Mouse (Mus musculus): ENCODE results near the gene Enox1. TPM values are rescaled to one million over a fixed set of nuclear protein-coding genes. Genes with fewer than 3 reads are reported as not detected.

Gene Enox1
- polyA plus RNA-seq, 1 experiment: 34.9 TPM

DNA sequence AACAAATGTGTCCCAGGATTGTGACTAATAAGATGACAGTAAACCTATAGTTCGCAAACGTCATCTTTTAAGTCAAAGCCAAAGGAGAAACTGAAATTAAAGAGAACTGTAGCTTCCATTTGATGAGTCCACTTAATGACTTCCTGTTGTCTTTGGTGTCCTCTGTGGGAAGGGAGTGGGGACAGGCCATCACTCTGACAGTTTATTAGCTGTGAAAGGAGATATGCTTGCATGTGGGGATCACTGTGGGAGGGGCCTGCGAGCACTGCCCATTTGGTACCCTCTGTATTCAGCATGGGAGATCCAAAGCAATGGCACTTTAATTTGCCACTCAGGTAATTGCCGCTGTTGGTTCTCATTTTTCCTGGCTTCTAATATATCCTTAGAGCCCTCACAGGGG, 122.6 kb downstream of the Enox1 start:
- TF ChIP-seq CTCF (IDR thresholded peaks at IDR 0.05; ENCODE audit: borderline replicate concordance, extremely low read depth, insufficient read depth, insufficient read length): no peak
- TF ChIP-seq POLR2A (IDR thresholded peaks at IDR 0.05; ENCODE audit: borderline replicate concordance, extremely low read depth, insufficient read depth, insufficient read length, poor library complexity, severe bottlenecking): no peak
- no peak for DNase-seq (ENCODE audit: low read depth)

DNA sequence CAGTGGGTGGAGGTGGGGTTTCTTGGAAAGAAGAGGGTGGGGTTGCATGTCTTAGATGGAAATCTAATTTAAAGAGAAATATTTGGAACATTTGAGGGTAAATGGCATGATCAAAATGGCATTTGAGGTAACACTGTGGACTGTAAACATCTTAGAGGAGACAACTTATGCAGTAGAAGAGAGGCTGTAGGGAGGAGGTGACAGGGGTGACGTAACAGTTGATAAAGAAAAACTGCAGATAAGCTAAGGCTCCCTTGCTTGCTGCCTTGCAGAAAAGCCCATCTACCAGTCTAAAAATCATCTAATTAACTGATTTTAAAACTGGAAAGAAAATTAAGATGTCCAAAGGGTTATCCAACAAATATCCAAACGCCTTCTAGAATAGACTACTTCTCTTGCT, 123.9 kb downstream of the Enox1 start:
- TF ChIP-seq POLR2A (IDR thresholded peaks at IDR 0.05; ENCODE audit: borderline replicate concordance, extremely low read depth, insufficient read depth, insufficient read length, poor library complexity, severe bottlenecking): no peak
- no peak for TF ChIP-seq CTCF (IDR thresholded peaks at IDR 0.05; ENCODE audit: borderline replicate concordance, extremely low read depth, insufficient read depth, insufficient read length)
- DNase-seq (ENCODE audit: low read depth): no peak

DNA sequence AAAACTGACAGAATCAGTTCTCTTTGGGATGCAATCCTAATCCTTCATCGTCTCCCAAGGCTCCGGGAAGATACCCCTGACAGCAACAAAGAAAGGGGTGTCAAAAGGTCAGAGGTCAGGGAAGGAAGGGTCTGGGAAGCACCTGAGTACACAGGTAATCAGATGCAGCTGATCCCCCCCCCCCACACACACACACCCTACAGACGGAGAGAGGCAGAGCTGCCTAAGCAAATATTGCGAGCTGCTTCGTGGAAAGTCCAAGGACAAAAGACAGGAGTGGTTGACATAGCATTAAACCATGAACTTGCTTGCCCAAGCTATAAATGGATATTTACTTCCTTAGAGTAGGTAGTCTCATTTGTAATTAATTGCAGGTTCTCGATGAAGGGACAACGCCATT, 124.3 kb downstream of the Enox1 start:
- DNase-seq (ENCODE audit: low read depth): no peak
- no peak for TF ChIP-seq POLR2A (IDR thresholded peaks at IDR 0.05; ENCODE audit: borderline replicate concordance, extremely low read depth, insufficient read depth, insufficient read length, poor library complexity, severe bottlenecking)
- TF ChIP-seq CTCF (IDR thresholded peaks at IDR 0.05; ENCODE audit: borderline replicate concordance, extremely low read depth, insufficient read depth, insufficient read length): no peak

DNA sequence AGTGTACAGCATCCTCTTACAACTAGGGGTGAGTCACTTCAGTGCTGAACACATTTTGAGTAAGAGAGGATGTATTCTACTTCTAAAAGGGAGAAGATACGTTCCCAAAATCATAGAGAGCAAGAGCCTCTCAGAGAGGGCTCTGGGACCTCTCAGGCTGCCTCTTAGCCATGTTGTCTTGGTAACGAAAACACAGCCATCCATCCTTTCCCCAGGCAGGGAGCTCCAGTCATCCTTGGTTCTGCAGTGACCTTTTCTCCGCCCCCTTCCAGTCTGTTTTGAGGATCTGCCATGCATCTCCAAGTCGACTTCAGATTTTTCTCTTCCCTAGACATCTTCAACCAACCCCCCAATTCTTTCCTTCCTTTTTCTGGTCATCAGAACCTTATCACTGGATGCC, 127.4 kb downstream of the Enox1 start:
- no peak for TF ChIP-seq CTCF (IDR thresholded peaks at IDR 0.05; ENCODE audit: borderline replicate concordance, extremely low read depth, insufficient read depth, insufficient read length)
- no peak for TF ChIP-seq POLR2A (IDR thresholded peaks at IDR 0.05; ENCODE audit: borderline replicate concordance, extremely low read depth, insufficient read depth, insufficient read length, poor library complexity, severe bottlenecking)
- DNase-seq (ENCODE audit: low read depth): no peak

DNA sequence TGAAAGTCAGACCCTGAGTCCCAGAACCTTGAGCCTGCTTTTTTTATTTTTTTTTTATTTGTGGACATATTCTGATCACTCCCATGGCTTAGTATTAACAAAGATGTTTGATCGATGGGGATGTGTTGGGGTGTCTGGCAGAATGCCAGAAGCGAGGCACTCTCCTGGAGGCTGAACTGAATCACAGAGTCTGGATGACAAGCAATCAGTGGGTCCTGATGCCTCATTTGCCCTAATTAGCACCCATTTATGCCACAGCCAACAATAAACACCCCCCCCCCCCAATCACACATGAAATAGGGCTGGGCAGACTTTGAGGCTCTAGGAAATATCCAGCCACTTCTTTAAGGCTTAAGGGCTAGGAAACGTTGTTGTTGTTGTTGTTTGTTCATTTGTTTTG, 128.9 kb downstream of the Enox1 start:
- DNase-seq (ENCODE audit: low read depth): peak; percentile 75
- no peak for TF ChIP-seq POLR2A (IDR thresholded peaks at IDR 0.05; ENCODE audit: borderline replicate concordance, extremely low read depth, insufficient read depth, insufficient read length, poor library complexity, severe bottlenecking)
- TF ChIP-seq CTCF (IDR thresholded peaks at IDR 0.05; ENCODE audit: borderline replicate concordance, extremely low read depth, insufficient read depth, insufficient read length): no peak

DNA sequence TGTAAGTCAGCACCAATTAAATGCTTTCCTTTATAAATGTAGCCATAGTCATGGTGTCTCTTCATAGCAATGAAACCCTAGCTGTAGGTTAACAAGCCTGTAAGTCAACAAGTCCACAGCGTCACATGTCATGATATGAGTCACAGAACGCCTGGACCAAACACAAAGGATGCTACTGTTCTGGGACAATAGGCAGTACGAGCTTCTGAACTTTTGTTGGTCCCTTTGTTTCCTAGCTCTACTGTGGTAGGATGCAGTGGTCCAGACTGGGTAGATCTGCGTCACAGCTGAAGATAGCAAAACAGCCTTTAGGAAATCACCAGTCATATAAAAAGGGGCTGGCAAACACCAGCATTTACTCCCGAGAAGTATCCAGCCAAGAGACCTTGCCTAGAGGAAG, 135.2 kb downstream of the Enox1 start:
- TF ChIP-seq POLR2A (IDR thresholded peaks at IDR 0.05; ENCODE audit: borderline replicate concordance, extremely low read depth, insufficient read depth, insufficient read length, poor library complexity, severe bottlenecking) (no peak), CTCF (IDR thresholded peaks at IDR 0.05; ENCODE audit: borderline replicate concordance, extremely low read depth, insufficient read depth, insufficient read length) (no peak)

DNA sequence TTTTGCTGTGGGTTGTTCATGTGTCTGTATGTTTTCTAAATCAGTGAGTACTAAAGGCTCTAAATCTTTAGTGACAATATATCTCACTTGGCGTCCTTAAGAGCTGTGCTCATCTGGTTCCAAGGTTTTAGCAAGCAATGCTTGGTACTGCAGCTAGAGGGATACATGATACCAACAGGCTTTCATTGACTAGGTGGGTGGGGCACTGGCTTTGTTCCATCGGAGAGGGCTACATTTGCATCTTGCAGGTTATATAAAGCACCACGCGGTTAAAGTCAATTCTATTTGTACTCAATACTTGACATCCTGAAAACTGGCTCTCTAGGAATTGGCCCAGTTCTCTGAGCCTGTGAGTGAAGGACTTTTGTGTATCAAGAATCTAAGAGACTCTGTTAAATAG, 140.5 kb downstream of the Enox1 start:
- TF ChIP-seq CTCF (IDR thresholded peaks at IDR 0.05; ENCODE audit: borderline replicate concordance, extremely low read depth, insufficient read depth, insufficient read length) (peak; percentile 7; the same call in 1 of the 2 replicates), POLR2A (IDR thresholded peaks at IDR 0.05; ENCODE audit: borderline replicate concordance, extremely low read depth, insufficient read depth, insufficient read length, poor library complexity, severe bottlenecking) (no peak)
- peak; percentile 56 for DNase-seq (ENCODE audit: low read depth)

More for the DNA sequence above, 135.2 kb downstream of the Enox1 start:
- DNase-seq (ENCODE audit: low read depth): no peak

DNA sequence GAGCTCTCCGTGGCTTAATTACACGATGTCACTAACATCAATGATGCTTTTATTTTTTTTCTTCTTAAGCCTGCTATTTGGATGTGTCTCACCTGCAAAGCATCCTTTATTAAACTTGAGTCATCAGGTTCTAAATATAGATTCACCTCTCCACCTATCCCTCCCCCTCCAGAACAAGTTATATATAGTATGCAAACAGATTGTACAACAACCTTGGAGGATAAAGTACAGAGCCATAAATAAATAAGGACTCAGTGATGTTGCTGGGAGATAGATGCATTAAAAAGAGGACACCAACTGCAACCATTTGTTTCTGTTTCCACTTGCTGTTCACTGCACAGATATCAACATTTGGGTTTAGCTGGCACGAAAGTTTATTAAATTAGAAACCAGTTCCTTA, 141.8 kb downstream of the Enox1 start:
- no peak for TF ChIP-seq POLR2A (IDR thresholded peaks at IDR 0.05; ENCODE audit: borderline replicate concordance, extremely low read depth, insufficient read depth, insufficient read length, poor library complexity, severe bottlenecking)
- no peak for TF ChIP-seq CTCF (IDR thresholded peaks at IDR 0.05; ENCODE audit: borderline replicate concordance, extremely low read depth, insufficient read depth, insufficient read length)

DNA sequence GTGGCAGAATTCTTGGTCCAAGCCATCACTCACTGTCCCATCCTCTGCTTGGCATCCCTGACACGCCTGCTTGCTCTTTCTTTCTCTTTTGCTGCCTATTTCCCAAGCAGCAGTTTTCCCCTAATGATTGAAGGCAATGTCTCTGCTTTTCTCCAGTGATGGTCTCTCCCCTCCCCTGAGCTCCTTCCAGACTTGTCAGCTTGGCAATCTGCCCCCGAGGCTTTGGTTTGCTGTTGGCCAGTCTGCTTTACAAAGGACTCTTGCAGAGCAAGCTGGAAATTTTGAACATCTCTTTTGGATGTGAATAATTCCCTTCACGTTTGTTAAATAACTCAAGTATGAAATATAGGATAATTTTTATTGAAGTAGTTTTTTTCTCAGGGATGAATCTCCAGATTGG, 153.0 kb downstream of the Enox1 start:
- peak; percentile 72 for DNase-seq (ENCODE audit: low read depth)
- no peak for TF ChIP-seq POLR2A (IDR thresholded peaks at IDR 0.05; ENCODE audit: borderline replicate concordance, extremely low read depth, insufficient read depth, insufficient read length, poor library complexity, severe bottlenecking)
- no peak for TF ChIP-seq CTCF (IDR thresholded peaks at IDR 0.05; ENCODE audit: borderline replicate concordance, extremely low read depth, insufficient read depth, insufficient read length)

More for the DNA sequence above, 141.8 kb downstream of the Enox1 start:
- no peak for DNase-seq (ENCODE audit: low read depth)

DNA sequence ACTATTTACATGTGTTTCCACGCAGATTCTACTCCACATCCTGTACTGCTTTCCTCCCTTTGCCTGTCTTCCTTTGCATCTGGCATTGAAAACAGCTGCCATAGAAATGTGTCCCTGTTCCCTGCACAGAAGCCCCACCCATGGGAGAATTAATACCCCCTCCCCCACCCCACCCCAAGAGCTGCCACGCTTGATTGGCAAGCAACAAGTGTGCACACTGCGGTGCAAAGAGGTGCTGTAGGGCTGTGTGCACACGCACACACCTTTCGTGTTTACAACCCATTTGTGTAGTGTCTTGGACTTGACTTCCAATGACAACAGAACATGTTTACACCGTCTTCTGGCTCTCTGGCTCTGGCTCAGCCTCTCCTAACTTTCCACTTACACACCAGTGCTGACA, 154.9 kb downstream of the Enox1 start:
- DNase-seq (ENCODE audit: low read depth): no peak

DNA sequence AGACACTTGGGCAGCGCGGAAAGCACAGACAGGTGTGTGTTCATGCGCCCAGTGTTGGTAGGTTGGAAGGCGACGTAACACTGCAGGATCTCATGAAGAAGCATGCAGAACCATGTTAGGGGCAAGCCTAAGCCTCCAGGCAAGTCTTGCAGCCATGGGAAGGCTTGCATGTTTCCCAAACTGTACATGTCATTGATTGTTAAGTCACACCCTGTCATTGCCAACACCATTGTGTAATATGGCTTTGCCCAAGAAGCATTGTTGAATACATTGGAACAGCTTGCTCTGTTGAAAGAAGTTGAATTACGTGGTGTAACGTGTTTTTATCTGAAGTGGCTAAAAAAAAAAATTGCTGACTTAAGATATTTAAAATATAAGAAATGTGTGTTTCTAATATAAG, 162.8 kb downstream of the Enox1 start:
- no peak for DNase-seq (ENCODE audit: low read depth)
- TF ChIP-seq POLR2A (IDR thresholded peaks at IDR 0.05; ENCODE audit: borderline replicate concordance, extremely low read depth, insufficient read depth, insufficient read length, poor library complexity, severe bottlenecking) (no peak), CTCF (IDR thresholded peaks at IDR 0.05; ENCODE audit: borderline replicate concordance, extremely low read depth, insufficient read depth, insufficient read length) (no peak)

More for the DNA sequence above, 154.9 kb downstream of the Enox1 start:
- TF ChIP-seq CTCF (IDR thresholded peaks at IDR 0.05; ENCODE audit: borderline replicate concordance, extremely low read depth, insufficient read depth, insufficient read length) (no peak), POLR2A (IDR thresholded peaks at IDR 0.05; ENCODE audit: borderline replicate concordance, extremely low read depth, insufficient read depth, insufficient read length, poor library complexity, severe bottlenecking) (no peak)

DNA sequence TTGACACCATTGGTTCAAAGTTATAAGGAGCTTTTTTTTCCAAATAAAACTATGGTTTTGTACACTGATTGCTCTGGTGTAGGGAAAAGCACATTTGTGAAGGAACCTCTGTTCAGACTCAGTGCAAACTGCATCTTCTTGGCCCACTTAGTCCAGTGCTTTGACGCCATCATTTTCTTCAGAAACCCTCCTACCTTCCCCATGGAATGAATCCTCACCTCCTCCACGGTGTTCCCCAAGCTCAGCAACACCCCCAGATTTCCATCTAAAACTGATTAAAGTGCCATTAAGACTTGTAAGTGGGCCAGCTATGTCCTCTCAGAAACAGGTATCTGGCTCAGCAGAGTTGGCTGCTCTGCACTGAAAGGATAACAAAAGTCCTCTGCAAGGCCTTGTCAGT, 167.8 kb downstream of the Enox1 start:
- TF ChIP-seq POLR2A (IDR thresholded peaks at IDR 0.05; ENCODE audit: borderline replicate concordance, extremely low read depth, insufficient read depth, insufficient read length, poor library complexity, severe bottlenecking) (no peak), CTCF (IDR thresholded peaks at IDR 0.05; ENCODE audit: borderline replicate concordance, extremely low read depth, insufficient read depth, insufficient read length) (no peak)
- DNase-seq (ENCODE audit: low read depth): no peak

Data from brain, embryonic 14.5 days (tissue).